Mouse (Mus musculus) intestine, postnatal 0 days (tissue): ENCODE measurements around the gene Mcm5. TPM values are rescaled to one million over a fixed set of nuclear protein-coding genes. Genes with fewer than 3 reads are reported as not detected.

Experiments
- ATAC-seq: fragments of 200-750 bp; cut with Nextera tagmentation; 2 replicates; pipeline ENCODE4 v1.8.0; 2017; ENCODE audit warnings: mild to moderate bottlenecking, moderate TSS enrichment, moderate library complexity
- H3K27ac ChIP-seq: fragments of 300-500 bp; sonication (generic); 2 replicates; pipeline ENCODE4 v1.5.1; 2014; ENCODE audit warnings: mild to moderate bottlenecking, low read depth, low read length, moderate library complexity
- H3K27me3 ChIP-seq: fragments of 300-500 bp; sonication (generic); replicated peaks from 2 replicates; pipeline ENCODE4 v1.6.1; 2014; ENCODE audit warnings: low read length, mixed read lengths; ENCODE audit not compliant: control insufficient read depth, insufficient read depth
- H3K36me3 ChIP-seq: fragments of 300-500 bp; sonication (generic); 2 replicates; pipeline ENCODE4 v1.6.1; 2014; ENCODE audit warnings: mild to moderate bottlenecking, moderate library complexity; ENCODE audit not compliant: control insufficient read depth, insufficient read depth
- H3K4me1 ChIP-seq: fragments of 300-500 bp; sonication (generic); replicated peaks from 2 replicates; pipeline ENCODE4 v1.6.1; 2014; ENCODE audit warnings: antibody characterized with exemption, low read length, mixed read lengths; ENCODE audit not compliant: control insufficient read depth, insufficient read depth
- H3K4me2 ChIP-seq: fragments of 300-500 bp; sonication (generic); replicated peaks from 2 replicates; pipeline ENCODE4 v1.6.1; 2014; ENCODE audit warnings: low read depth, mild to moderate bottlenecking, moderate library complexity
- H3K4me3 ChIP-seq: fragments of 300-500 bp; sonication (generic); 2 replicates; pipeline ENCODE4 v1.5.1; 2014; ENCODE audit warnings: low read depth, low read length
- H3K9ac ChIP-seq: fragments of 300-500 bp; sonication (generic); 2 replicates; pipeline ENCODE4 v1.6.1; 2014; ENCODE audit warnings: mild to moderate bottlenecking, low read depth, low read length
- H3K9me3 ChIP-seq: fragments of 300-500 bp; sonication (generic); 2 replicates; pipeline ENCODE4 v1.6.1; 2016; ENCODE audit warnings: mixed run types; ENCODE audit not compliant: control insufficient read depth
- CTCF ChIP-seq: sonication (generic); IDR thresholded peaks from 2 replicates; pipeline ENCODE4 v1.5.1; 2016; ENCODE audit warnings: low read depth, mild to moderate bottlenecking, control low read depth, antibody characterized with exemption, moderate library complexity
- WGBS: fragments of 180-500 bp; shearing (Covaris S2); extraction: QIAGEN DNeasy Blood & Tissue Kit; methylation state at CpG from one replicate; pipeline ENCODE4 v1.1.7; 2014; 5-methylcytosine and 5-hydroxymethylcytosine counted together
- polyA plus RNA-seq: library from polyadenylated mRNA; unstranded; fragments of >200 nt; fragmentation: Nextera tagmentation; extraction: Ambion mirVana; gene quantifications from 2 replicates; pipeline ENCODE4 v1.2.1, GENCODE M21; 2015

Gene Mcm5
- polyA plus RNA-seq, 1 experiment from 2014 or later: 23.9 TPM

DNA sequence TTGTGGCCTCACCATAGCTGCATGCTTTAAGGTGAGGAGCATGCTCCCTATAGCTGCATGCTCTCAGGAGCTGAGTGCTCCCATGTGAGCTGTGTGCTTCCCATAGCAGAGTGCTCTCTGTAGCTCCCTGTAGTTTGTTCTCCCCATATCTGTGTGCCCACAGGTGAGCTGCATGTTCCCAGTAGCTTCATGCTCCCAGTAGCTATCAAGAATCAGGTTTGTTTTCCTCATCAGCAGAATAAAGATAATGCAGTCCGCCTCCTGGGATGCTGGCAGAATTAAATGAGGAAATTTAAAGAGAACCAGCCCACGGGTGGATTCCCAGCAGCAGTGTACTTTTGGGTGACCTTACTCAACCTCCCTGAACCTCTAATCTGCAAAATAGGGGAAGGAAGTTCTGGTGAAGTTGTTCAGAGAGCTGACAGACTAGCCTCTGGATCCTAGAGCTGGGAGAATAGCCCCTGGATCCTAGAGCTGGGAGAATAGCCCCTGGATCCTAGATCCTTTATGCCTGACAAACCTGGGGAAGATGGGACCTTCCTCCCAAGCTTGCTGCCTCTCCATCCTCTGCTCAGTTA, 43.2 kb downstream of the Mcm5 start:
- H3K4me3 ChIP-seq: no peak overlapping the region
- no peaks in the 10 kb centered on the region for H3K4me1 ChIP-seq
- H3K9ac ChIP-seq: no peak overlapping the region
- H3K9me3 ChIP-seq: no peaks in the 10 kb centered on the region
- H3K27ac ChIP-seq: no peak overlapping the region
- no peaks in the 10 kb centered on the region for H3K27me3 ChIP-seq
- no peaks in the 10 kb centered on the region for H3K36me3 ChIP-seq
- ATAC-seq: no peak
- H3K4me2 ChIP-seq: no peak overlapping the region
- TF ChIP-seq CTCF: no peak
- WGBS: 76% methylated on average over 2 of the region's 2 CpGs

- no peaks in the 10 kb centered on the region for H3K36me3 ChIP-seq
These were observed 45.6 kb downstream of the Mcm5 start for GRCm38 (mm10) chr8:75154855-75155478.

DNA sequence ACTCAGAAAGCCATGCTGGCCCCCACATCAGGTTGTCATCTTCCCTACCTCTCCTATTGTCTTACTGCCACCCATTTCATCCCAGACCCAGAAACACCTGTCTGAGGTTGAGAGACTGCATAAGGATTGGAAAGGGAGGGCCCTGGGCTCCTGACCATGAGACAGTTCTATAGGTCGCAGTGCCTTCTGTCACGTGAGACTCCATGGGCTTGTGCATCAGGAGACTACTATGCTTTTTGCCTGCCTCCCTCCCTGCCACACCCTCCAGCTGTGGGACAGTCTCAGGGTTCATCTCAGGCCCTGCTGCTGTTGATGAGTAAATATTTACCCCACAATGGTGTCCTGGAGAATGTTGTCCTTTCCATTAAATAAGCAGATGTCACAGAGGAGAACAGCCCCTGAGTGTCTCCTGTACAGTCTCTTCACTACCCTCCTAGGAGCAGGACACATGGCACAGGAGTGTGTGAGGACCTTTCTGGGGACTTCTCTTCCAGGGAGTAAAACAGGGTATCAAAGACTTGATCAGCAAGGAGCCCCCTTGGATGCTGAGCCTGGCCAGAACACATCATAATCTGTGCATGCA, 46.5 kb downstream of the Mcm5 start:
- TF ChIP-seq CTCF: no peak
- no peaks in the 10 kb centered on the region for H3K4me1 ChIP-seq
- 49% methylated on average over 2 of the region's 2 CpGs for WGBS
- H3K27ac ChIP-seq: no peak overlapping the region
- no peak for ATAC-seq
- no peak overlapping the region for H3K9ac ChIP-seq
- H3K4me2 ChIP-seq: no peak overlapping the region
- no peaks in the 10 kb centered on the region for H3K27me3 ChIP-seq
- no peak overlapping the region for H3K4me3 ChIP-seq
- H3K36me3 ChIP-seq: no peaks in the 10 kb centered on the region
- H3K9me3 ChIP-seq: no peaks in the 10 kb centered on the region

More at GRCm38 (mm10) chr8:75154855-75155478, 45.6 kb downstream of the Mcm5 start:
- TF ChIP-seq CTCF: no peak
- peak; percentile 58 for ATAC-seq
- 32% methylated on average over 5 of the region's 5 CpGs for WGBS
- no peak overlapping the region for H3K27ac ChIP-seq
- no peaks in the 10 kb centered on the region for H3K27me3 ChIP-seq
- H3K4me1 ChIP-seq: no peaks in the 10 kb centered on the region
- no peak overlapping the region for H3K9ac ChIP-seq
- no peak overlapping the region for H3K4me3 ChIP-seq
- no peaks in the 10 kb centered on the region for H3K9me3 ChIP-seq
- no peak overlapping the region for H3K4me2 ChIP-seq

DNA sequence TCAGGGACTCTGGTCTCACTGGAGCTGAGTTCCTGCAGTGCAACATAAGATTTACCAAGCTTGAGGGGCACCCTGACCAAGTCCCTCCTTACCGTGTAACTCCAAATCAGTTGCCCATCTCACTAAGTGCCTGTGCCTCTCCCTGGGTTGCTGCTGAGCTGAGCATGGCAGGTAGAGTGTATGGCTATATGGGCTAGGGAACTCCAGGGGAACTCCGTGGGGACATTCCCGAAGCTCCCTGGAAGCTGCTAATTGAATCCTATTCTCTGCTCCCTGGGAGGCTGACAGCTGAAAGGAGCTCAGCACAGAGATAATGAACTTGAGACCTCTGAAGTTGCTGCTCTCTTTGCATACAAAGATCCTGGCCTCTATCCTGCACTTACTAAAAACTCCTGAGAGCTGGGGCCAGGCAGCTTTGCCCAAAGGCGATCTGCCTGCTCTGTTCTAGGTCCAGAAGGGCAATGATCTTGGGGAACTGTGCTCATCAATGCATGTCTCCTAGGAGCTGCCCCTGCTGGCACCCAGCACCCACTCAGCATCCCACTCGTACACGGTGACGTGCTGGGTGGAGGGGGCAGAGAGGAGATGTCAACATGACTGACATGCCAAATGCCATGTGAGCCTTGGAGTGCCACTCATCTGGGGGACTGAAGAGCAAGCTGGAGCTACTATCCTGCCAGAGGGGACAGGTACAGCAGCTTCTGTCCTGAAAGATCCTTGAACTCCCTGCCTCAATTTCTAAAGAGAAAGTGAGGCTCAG, 48.3 kb downstream of the Mcm5 start:
- H3K9ac ChIP-seq: no peak overlapping the region
- ATAC-seq: no peak
- 48% methylated on average over 7 of the region's 7 CpGs for WGBS

DNA sequence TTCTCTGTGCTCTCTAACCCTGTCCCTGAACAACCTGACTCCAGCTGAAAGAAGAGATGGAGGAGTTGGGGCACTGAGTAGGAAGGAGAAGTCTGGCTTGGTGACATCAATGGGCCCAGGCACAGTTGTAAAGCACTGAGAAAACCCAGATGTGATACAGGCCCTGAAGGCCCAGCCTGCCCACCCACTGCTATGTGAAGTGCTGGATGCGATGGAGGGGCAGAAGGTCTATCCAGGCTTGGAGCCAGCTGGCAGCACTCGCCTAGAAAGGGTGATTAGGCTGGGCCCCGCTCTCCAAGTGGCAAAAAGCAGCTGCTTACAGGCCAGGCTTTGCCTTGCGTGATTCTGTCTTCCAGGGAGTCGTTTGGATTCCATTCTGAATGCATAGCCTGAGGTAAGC, 60.0 kb downstream of the Mcm5 start:
- no peak overlapping the region for H3K4me3 ChIP-seq
- no peaks in the 10 kb centered on the region for H3K9me3 ChIP-seq
- no peak overlapping the region for H3K9ac ChIP-seq
- TF ChIP-seq CTCF: no peak
- no peak for ATAC-seq
- WGBS: 60% methylated on average over 5 of the region's 5 CpGs
- no peak overlapping the region for H3K27ac ChIP-seq
- no peaks in the 10 kb centered on the region for H3K27me3 ChIP-seq
- H3K4me2 ChIP-seq: no peak overlapping the region
- peaks cover 2% of the 10 kb centered on the region for H3K4me1 ChIP-seq
- H3K36me3 ChIP-seq: no peaks in the 10 kb centered on the region

More for the DNA sequence above, 48.3 kb downstream of the Mcm5 start:
- Histone ChIP-seq H3K27me3 (no peaks in the 10 kb centered on the region), H3K9me3 (no peaks in the 10 kb centered on the region), H3K4me2 (no peak overlapping the region), H3K36me3 (no peaks in the 10 kb centered on the region), H3K27ac (no peak overlapping the region), H3K4me1 (no peaks in the 10 kb centered on the region), H3K4me3 (no peak overlapping the region)
- no peak for TF ChIP-seq CTCF

DNA sequence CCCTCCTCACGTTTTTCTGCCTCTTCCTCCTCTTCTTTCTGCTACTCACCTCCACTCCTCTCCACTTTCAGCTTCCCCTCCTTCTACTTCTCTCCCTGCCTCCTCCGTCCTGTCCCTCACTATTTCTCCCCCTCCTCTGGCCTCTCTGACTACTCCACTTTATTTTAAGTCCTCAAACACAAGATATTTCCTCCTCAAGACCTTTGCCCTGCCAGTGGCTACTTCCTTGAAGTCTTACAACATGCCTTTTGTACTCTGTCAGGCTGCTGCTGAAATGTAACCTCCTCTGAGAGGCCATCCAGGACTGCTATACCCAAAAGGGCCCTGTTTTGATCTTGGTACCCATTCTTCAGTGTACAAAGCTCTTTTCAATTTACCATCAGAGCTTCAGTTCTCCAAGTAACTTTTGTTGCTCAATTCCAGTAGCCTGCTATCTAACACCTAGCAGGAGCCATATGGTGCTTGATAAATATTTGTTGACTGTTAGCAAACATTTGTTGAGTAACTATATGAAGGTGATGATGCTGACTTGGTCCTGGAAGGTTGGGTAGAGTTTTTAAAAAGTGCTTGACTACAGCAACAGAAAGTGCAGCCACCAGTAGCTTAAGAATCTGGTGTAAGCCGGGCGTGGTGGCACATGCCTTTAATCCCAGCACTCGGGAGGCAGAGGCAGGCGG, 62.8 kb downstream of the Mcm5 start:
- no peaks in the 10 kb centered on the region for H3K36me3 ChIP-seq
- 64% methylated on average over 6 of the region's 6 CpGs for WGBS
- H3K9me3 ChIP-seq: no peaks in the 10 kb centered on the region
- no peak overlapping the region for H3K9ac ChIP-seq
- TF ChIP-seq CTCF: no peak
- H3K4me1 ChIP-seq: peaks cover 2% of the 10 kb centered on the region
- peak; percentile 80 for ATAC-seq
- H3K4me3 ChIP-seq: no peak overlapping the region
- H3K27me3 ChIP-seq: no peaks in the 10 kb centered on the region
- H3K27ac ChIP-seq: peak overlapping the region; percentile 7; the same call in 1 of the 2 replicates
- H3K4me2 ChIP-seq: no peak overlapping the region

Other genes with a start within 250 kb of the Mcm5 start
- 69.9 and 77.0 TPM in 2 replicates for gene Isx, start 236.4 kb upstream of the Mcm5 start, polyA plus RNA-seq
- gene Hmgxb4, start 116.2 kb upstream of the Mcm5 start, polyA plus RNA-seq: 10.7 and 11.6 TPM in 2 replicates
- gene Tom1, start 75.9 kb upstream of the Mcm5 start, polyA plus RNA-seq: 47.7 and 47.8 TPM in 2 replicates
- gene Hmox1, start 15.9 kb upstream of the Mcm5 start, polyA plus RNA-seq: 35.9 and 72.7 TPM in 2 replicates
- gene Rasd2, start 104.4 kb downstream of the Mcm5 start, polyA plus RNA-seq: 0.85 and 1.3 TPM in 2 replicates